Mouse (Mus musculus) layer of hippocampus, postnatal 14 days (tissue): ENCODE measurements at regions not wholly inside any gene's neighbourhood (a gene's known extent, or its start where the extent isn't known, plus 50 kb on each side); places are given as distances from the start of the nearest gene placed in this dataset.
"Not testable (repeated sequence)": the region's sequence is repeated elsewhere in the genome, so short reads cannot be mapped to it uniquely, and the experiment has no call there.

Experiments used
- DNase-seq, 2 experiments: peaks; one replicate each; pipeline ENCODE4 v3.0.0; 2021 to 2022; ENCODE audit warnings: low spot score in 2 of 2, mixed read lengths in 1 of 2

GRCm38 (mm10) chr1:107677404-107677803, 87.6 kb downstream of the Serpinb8 start:
- DNase-seq, result no peak

- DNase-seq, result no peak
Measured at GRCm38 (mm10) chr1:107696858-107697257, 107.1 kb downstream of the Serpinb8 start.

- no peak for DNase-seq
Measured at GRCm38 (mm10) chr1:107706108-107706548, 116.3 kb downstream of the Serpinb8 start.

- DNase-seq, result no peak
Measured at GRCm38 (mm10) chr1:107708601-107709000, 118.8 kb downstream of the Serpinb8 start.

- no peak for DNase-seq
Measured at GRCm38 (mm10) chr1:107714869-107715268, 125.1 kb downstream of the Serpinb8 start.

- no peak for DNase-seq
Measured at GRCm38 (mm10) chr1:107719304-107719703, 129.5 kb downstream of the Serpinb8 start.

GRCm38 (mm10) chr1:107728113-107728839, 138.5 kb downstream of the Serpinb8 start:
- DNase-seq, result peak in 1 of 2 experiments; percentile 36

- DNase-seq, result no peak
Measured at GRCm38 (mm10) chr1:107765307-107765706, 175.5 kb downstream of the Serpinb8 start.

- no peak for DNase-seq
Measured at GRCm38 (mm10) chr1:107767198-107767947, 177.6 kb downstream of the Serpinb8 start.

GRCm38 (mm10) chr1:107772967-107773366, 183.2 kb downstream of the Serpinb8 start:
- no peak for DNase-seq

- DNase-seq, result no peak
Measured at GRCm38 (mm10) chr1:107783079-107783478, 193.3 kb downstream of the Serpinb8 start.

GRCm38 (mm10) chr1:107805823-107806222, 216.0 kb downstream of the Serpinb8 start:
- no peak for DNase-seq

GRCm38 (mm10) chr1:107807367-107807766, 217.6 kb downstream of the Serpinb8 start:
- DNase-seq, result not testable (repeated sequence)

- DNase-seq, result no peak
Measured at GRCm38 (mm10) chr1:107811136-107811535, 221.3 kb downstream of the Serpinb8 start.

GRCm38 (mm10) chr1:107811859-107812258, 222.1 kb downstream of the Serpinb8 start:
- DNase-seq, result no peak

GRCm38 (mm10) chr1:107837877-107838276, 248.1 kb downstream of the Serpinb8 start:
- no peak for DNase-seq

- DNase-seq, result no peak
Measured at GRCm38 (mm10) chr1:107852386-107852785, 262.6 kb downstream of the Serpinb8 start.

- DNase-seq, result no peak
Measured at GRCm38 (mm10) chr1:107853001-107853400, 263.2 kb downstream of the Serpinb8 start.

GRCm38 (mm10) chr1:107897743-107898437, 308.1 kb downstream of the Serpinb8 start:
- no peak for DNase-seq

GRCm38 (mm10) chr1:107899261-107899660, 309.5 kb downstream of the Serpinb8 start:
- peak in 1 of 2 experiments; percentile 61 for DNase-seq

GRCm38 (mm10) chr1:107900449-107900848, 310.6 kb downstream of the Serpinb8 start:
- no peak for DNase-seq

- no peak for DNase-seq
Measured at GRCm38 (mm10) chr1:107900913-107901312, 311.1 kb downstream of the Serpinb8 start.
